Mouse (Mus musculus): ENCODE measurements around the gene Sytl1. TPM values are rescaled to one million over a fixed set of nuclear protein-coding genes. Genes with fewer than 3 reads are reported as not detected.

Sytl1 gene
- polyA plus RNA-seq, 1 experiment: 3.2 TPM

DNA sequence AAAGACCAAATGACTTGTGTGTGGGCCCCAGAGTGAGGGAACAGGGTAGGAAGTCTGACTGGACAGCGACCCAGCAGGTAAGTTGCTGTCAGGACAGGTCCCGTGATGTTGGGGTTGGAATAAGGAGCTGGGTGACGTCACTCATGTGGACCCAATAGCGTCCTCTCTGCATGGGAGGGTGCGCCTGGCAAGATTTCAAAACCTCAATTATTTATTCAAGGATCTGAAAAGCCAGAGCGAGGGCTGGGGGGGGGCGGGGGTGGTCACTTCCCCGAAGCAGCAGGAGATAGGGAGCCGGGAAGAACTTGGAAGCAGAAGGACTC is 49.7 kb downstream of the Sytl1 start:
- Histone ChIP-seq H3K27ac (ENCODE audit: control insufficient read depth, insufficient read depth, low read depth, low read length, poor library complexity) (no peak overlapping the region), H3K4me1 (ENCODE audit: control insufficient read depth, insufficient read depth, low read length) (peaks cover 3% of the 10 kb centered on the region), H3K4me3 (replicated peaks; ENCODE audit: control insufficient read depth, low read depth, low read length) (no peak overlapping the region)
- 9% methylated on average over 9 of the region's 9 CpGs for WGBS
- TF ChIP-seq CTCF (IDR thresholded peaks at IDR 0.05; ENCODE audit: control insufficient read depth, insufficient read depth, low read length) (no peak), POLR2A (IDR thresholded peaks at IDR 0.05; ENCODE audit: borderline replicate concordance, control insufficient read depth, low read depth, low read length) (no peak)

DNA sequence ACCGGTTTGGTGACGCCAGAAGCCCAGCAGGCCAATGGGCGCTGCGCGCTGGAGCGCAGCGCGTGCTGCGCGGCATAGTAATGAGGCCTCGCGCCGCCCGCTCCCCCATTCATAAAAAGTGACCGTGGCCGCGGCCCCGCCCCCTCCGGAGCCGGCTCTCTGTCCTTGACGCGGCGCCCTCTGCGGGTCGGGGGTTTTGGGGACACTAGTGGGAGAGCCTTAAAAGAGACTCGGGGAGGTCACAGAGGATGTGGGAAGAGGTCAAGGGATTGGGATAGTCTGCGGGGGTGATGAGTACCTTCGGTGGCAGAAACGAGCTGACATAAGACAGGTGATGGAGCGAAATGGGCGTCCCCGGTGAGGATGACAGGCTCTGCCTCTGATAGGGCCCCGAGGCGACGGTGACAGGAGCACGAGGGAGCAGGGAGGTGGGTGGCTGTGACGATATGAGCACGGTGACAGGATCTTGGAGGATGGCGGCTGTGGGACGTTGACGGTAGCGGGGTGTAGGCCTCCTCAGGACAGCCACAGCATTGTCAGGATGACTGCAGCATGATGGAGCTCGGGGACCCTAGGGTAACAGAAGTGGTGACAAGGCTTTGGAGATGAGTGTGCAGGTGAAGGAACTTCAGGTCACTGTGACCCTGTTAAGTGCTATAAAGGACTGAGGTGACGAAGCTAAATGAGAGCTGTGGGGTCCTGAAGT is 50.2 kb downstream of the Sytl1 start:
- no peak overlapping the region for H3K27ac ChIP-seq (ENCODE audit: control insufficient read depth, insufficient read depth, low read depth, low read length, poor library complexity)
- H3K4me3 ChIP-seq (replicated peaks; ENCODE audit: control insufficient read depth, low read depth, low read length): no peak overlapping the region
- 2% methylated on average over 44 of the region's 44 CpGs for WGBS
- no peak for TF ChIP-seq CTCF (IDR thresholded peaks at IDR 0.05; ENCODE audit: control insufficient read depth, insufficient read depth, low read length)
- TF ChIP-seq POLR2A (IDR thresholded peaks at IDR 0.05; ENCODE audit: borderline replicate concordance, control insufficient read depth, low read depth, low read length): no peak
- H3K4me1 ChIP-seq (ENCODE audit: control insufficient read depth, insufficient read depth, low read length): peaks cover 3% of the 10 kb centered on the region

DNA sequence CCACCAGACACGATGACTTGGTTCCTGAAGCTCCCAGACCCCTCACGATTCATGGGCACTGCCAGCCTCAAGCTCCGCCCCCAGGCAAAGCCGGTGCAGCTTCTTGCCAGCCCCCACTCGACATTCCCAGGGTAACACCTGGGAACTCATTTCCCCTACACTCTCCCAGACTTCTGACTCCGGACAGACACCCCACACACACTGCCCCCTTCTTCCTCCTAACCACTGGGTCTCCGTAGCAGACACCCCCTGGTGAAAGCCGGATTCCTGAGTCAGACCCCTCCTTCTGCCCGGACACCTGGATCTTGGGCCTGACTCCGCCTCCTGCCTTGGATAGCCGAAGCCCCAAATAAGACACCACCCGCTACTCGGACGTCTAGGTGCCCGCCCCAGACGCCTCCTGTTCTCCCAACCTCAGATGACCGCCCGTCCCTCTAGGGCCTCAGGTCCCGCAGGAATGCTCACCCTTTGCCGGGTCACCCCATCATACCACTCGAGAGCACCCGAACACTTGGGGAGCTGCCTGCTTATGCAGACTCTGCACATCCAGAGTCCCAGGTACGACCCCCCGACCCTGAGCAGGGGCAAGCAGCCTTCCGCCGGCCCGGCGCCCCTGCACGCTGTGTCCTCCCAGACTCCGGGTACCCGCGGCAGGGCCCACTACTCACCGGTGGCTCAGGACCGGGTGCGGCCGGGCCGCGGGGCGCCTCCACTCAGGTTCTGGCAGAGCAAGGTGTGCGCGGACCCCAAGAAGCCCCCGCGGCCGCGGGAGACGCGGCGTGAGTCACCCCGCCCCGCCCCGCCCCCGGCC is 51.0 kb downstream of the Sytl1 start, which contains the start of the genes Cd164l2 and Gpr3:
Gene Cd164l2, plus strand, starts transcription at position 381 of the 811 bp plus-strand sequence.
Gene Gpr3, minus strand, starts transcription at position 786 of the 811 bp plus-strand sequence.
- WGBS: 4% methylated on average over 52 of the region's 52 CpGs
- Histone ChIP-seq H3K4me1 (ENCODE audit: control insufficient read depth, insufficient read depth, low read length) (peaks cover 3% of the 10 kb centered on the region), H3K27ac (ENCODE audit: control insufficient read depth, insufficient read depth, low read depth, low read length, poor library complexity) (no peak within 1 kb of the TSS), H3K4me3 (replicated peaks; ENCODE audit: control insufficient read depth, low read depth, low read length) (peak within 1 kb of the TSS; percentile 25)
- TF ChIP-seq CTCF (IDR thresholded peaks at IDR 0.05; ENCODE audit: control insufficient read depth, insufficient read depth, low read length): no peak
- no peak for TF ChIP-seq POLR2A (IDR thresholded peaks at IDR 0.05; ENCODE audit: borderline replicate concordance, control insufficient read depth, low read depth, low read length)

DNA sequence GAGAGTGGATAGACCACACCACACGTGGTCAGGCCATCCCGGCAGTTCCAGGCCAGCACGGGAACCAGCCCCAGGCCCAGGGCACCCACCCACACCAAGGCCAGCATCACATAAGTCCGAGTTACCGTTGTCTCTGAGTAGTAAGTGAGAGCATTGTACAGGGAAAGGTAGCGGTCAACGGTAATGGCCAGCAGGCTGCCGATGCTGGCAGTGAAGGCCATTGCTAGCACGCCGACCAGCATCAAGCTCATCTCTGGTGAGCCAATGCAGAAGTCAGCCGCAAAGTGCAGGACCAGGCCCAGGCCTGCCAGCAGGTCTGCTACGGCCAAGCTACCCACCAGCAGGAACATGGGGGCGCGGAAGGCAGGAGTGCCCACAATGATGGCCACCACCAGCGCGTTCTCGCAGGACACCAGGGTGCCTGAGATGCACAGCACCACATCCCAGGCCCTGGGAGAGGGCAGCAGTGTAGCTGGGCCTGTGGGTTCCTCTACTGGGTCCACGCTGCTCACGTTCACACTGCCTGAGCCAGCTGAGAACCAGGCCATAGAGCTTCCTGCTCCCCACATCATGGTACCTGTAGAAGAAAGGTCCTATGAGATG is 52.0 kb downstream of the Sytl1 start:
- no peak overlapping the region for H3K4me3 ChIP-seq (replicated peaks; ENCODE audit: control insufficient read depth, low read depth, low read length)
- H3K27ac ChIP-seq (ENCODE audit: control insufficient read depth, insufficient read depth, low read depth, low read length, poor library complexity): no peak overlapping the region
- WGBS: 93% methylated on average over 19 of the region's 19 CpGs
- peaks cover 3% of the 10 kb centered on the region for H3K4me1 ChIP-seq (ENCODE audit: control insufficient read depth, insufficient read depth, low read length)
- no peak for TF ChIP-seq CTCF (IDR thresholded peaks at IDR 0.05; ENCODE audit: control insufficient read depth, insufficient read depth, low read length)
- TF ChIP-seq POLR2A (IDR thresholded peaks at IDR 0.05; ENCODE audit: borderline replicate concordance, control insufficient read depth, low read depth, low read length): no peak

DNA sequence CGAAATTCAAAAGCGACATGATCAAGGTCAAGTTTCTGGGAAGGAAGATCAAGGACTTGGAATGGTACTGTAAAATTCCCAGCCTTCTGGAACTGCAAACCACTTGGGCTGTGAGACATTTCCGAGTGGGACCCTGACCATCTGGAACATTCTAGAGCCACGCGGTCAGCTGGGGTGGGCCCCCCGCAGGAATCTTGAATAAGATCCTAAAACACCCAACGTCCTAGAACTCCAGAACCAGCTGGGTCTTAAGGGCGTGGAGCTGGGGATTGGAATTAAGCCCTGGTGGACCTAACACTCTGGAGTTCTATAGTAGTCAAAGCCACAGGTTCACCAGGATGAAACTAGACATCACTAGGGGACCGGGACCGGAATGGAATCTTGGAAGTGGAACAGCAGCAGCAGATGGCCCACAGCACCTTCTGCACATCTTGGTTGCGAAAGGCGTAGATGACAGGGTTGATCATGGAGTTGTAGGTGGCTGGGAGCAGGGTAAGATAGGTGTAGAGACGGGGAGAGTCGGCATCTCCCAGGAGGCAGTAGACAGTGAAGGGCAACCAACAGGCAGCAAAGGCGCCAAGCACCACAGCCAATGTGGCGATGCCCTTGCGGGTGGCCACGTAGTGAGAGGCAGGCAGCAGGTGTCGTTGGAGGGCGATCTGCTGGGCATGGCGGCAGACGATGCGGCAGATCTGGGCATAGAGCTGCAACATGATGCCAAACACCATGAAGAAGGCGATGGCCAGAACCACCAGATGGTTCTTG is 52.7 kb downstream of the Sytl1 start:
- Histone ChIP-seq H3K27ac (ENCODE audit: control insufficient read depth, insufficient read depth, low read depth, low read length, poor library complexity) (no peak overlapping the region), H3K4me1 (ENCODE audit: control insufficient read depth, insufficient read depth, low read length) (peaks cover 3% of the 10 kb centered on the region), H3K4me3 (replicated peaks; ENCODE audit: control insufficient read depth, low read depth, low read length) (no peak overlapping the region)
- 88% methylated on average over 24 of the region's 24 CpGs for whole genome bisulfite sequencing
- TF ChIP-seq POLR2A (IDR thresholded peaks at IDR 0.05; ENCODE audit: borderline replicate concordance, control insufficient read depth, low read depth, low read length) (no peak), CTCF (IDR thresholded peaks at IDR 0.05; ENCODE audit: control insufficient read depth, insufficient read depth, low read length) (no peak)

DNA sequence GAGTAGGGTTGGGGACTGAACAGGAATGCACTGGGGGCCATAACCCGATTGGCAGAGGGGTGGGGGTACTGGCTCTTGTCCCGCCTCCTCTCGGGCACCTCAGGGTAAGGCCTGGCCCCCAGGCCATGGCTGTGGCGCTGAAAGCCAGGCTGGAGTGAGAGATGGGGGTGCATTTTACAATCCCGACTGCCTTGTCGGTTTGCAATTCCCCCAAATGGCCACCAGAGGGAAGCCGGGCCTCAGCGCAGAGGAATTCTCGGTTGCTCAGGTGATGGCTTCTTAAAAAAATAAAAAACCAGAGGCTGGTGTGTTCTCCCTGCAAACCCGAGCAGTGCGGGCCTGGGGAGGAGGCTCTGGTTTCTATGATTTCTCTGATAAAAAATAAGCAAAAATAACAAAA is 53.5 kb downstream of the Sytl1 start:
- H3K4me3 ChIP-seq (replicated peaks; ENCODE audit: control insufficient read depth, low read depth, low read length): no peak overlapping the region
- TF ChIP-seq POLR2A (IDR thresholded peaks at IDR 0.05; ENCODE audit: borderline replicate concordance, control insufficient read depth, low read depth, low read length) (no peak), CTCF (IDR thresholded peaks at IDR 0.05; ENCODE audit: control insufficient read depth, insufficient read depth, low read length) (peak; percentile 84)
- WGBS: 4% methylated on average over 11 of the region's 11 CpGs
- no peak overlapping the region for H3K27ac ChIP-seq (ENCODE audit: control insufficient read depth, insufficient read depth, low read depth, low read length, poor library complexity)
- H3K4me1 ChIP-seq (ENCODE audit: control insufficient read depth, insufficient read depth, low read length): peaks cover 3% of the 10 kb centered on the region

DNA sequence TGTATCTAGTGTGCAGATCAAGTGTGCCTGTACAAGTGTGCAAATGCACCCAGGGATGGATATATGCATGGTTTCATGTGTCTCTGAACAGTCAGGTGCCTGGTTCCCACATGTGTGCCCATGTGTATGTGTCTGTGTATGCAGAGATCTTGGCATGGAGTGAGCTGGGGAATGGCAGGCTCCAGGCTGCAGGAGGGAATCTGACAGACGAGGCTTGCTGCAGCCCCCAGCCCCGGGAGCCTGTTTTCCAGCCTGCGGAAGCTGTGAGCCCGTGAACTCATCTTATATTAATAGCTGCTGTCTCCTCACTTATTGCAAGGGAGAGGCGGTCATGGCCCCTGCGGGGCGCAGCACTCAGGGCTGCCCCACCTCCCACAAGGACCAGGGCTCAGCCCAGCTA is 58.5 kb downstream of the Sytl1 start:
- H3K4me3 ChIP-seq (replicated peaks; ENCODE audit: control insufficient read depth, low read depth, low read length): no peak overlapping the region
- peaks cover 2% of the 10 kb centered on the region for H3K4me1 ChIP-seq (ENCODE audit: control insufficient read depth, insufficient read depth, low read length)
- WGBS: 81% methylated on average over 7 of the region's 7 CpGs
- no peak overlapping the region for H3K27ac ChIP-seq (ENCODE audit: control insufficient read depth, insufficient read depth, low read depth, low read length, poor library complexity)
- TF ChIP-seq POLR2A (IDR thresholded peaks at IDR 0.05; ENCODE audit: borderline replicate concordance, control insufficient read depth, low read depth, low read length) (no peak), CTCF (IDR thresholded peaks at IDR 0.05; ENCODE audit: control insufficient read depth, insufficient read depth, low read length) (no peak)

Data from bone marrow, adult 2 months (tissue).